Mouse (Mus musculus): ENCODE measurements around the gene Ero1lb.

- TF ChIP-seq POLR2A (IDR thresholded peaks at IDR 0.05; ENCODE audit: insufficient read depth, low read length) (no peak), CTCF (IDR thresholded peaks at IDR 0.05; ENCODE audit: low read depth, low read length) (no peak)
Observed at GRCm38 (mm10) chr13:12539716-12540115, 26.0 kb upstream of the Ero1lb start.

All from ES-Bruce4 (cell line).